Mouse (Mus musculus): ENCODE measurements around the gene Tmem114. TPM values are rescaled to one million over a fixed set of nuclear protein-coding genes. Genes with fewer than 3 reads are reported as not detected.

The Tmem114 gene
- polyA plus RNA-seq, 1 experiment: 0.09 TPM

DNA sequence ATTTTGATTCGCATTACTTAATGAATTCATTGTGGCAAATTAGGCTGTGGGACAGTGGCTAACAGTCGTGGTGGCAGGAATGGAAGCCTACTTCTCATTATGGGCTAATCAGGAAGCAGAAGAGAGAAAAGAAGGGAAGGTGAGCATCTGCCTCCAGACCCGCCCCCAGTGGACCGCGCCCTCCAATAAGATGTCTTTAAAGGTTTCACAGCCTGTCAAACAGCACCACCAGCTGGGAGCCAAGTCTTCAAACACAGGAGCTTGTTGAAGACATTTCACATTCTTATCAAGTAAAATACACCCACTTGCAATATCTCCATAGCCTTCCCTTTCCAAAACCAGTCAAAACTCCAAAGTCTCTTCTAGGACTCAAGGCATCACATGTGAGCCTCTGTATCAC is 39.3 kb downstream of the Tmem114 start:
- Histone ChIP-seq H3K27ac (ENCODE audit: control insufficient read depth, insufficient read depth, low read length) (no peak overlapping the region), H3K4me3 (ENCODE audit: control insufficient read depth, insufficient read depth, low read length) (no peak overlapping the region), H3K27me3 (ENCODE audit: control insufficient read depth, insufficient read depth, low read length) (no peaks in the 10 kb centered on the region), H3K36me3 (ENCODE audit: control insufficient read depth, insufficient read depth, low read length) (no peaks in the 10 kb centered on the region), H3K4me1 (replicated peaks; ENCODE audit: control insufficient read depth, insufficient read depth, low read length) (no peaks in the 10 kb centered on the region)
- 65% methylated on average over 5 of the region's 5 CpGs for WGBS
- TF ChIP-seq CTCF (IDR thresholded peaks at IDR 0.05; ENCODE audit: borderline replicate concordance, control insufficient read depth, extremely low read depth, insufficient read depth, low read length, poor library complexity): no peak
- TF ChIP-seq POLR2A (IDR thresholded peaks at IDR 0.05; ENCODE audit: control insufficient read depth, extremely low read depth, insufficient read depth, low read length, poor library complexity): no peak
- DNase-seq: no peak

DNA sequence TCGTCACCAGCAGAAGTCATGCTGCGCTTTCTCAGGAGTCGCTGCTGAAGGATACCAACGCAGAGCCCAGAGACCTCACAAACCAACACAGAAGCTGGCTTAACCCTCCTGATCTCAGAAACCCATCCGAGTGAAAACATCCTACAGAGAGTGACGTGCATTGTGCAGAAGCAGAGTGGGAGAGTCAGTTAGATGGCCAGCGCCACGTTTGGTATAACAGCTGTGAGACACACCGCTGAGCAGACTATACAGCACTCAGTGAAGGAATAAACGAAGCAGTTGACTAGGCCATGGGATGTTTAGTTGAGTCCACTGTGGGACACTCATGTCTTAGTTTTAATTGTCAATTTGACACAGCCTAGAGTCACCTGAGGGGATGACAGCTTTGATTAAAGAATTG is 40.2 kb downstream of the Tmem114 start:
- Histone ChIP-seq H3K36me3 (ENCODE audit: control insufficient read depth, insufficient read depth, low read length) (no peaks in the 10 kb centered on the region), H3K27ac (ENCODE audit: control insufficient read depth, insufficient read depth, low read length) (no peak overlapping the region), H3K27me3 (ENCODE audit: control insufficient read depth, insufficient read depth, low read length) (no peaks in the 10 kb centered on the region), H3K4me3 (ENCODE audit: control insufficient read depth, insufficient read depth, low read length) (no peak overlapping the region), H3K4me1 (replicated peaks; ENCODE audit: control insufficient read depth, insufficient read depth, low read length) (no peaks in the 10 kb centered on the region)
- DNase-seq: no peak
- whole genome bisulfite sequencing: 89% methylated on average over 10 of the region's 10 CpGs
- TF ChIP-seq CTCF (IDR thresholded peaks at IDR 0.05; ENCODE audit: borderline replicate concordance, control insufficient read depth, extremely low read depth, insufficient read depth, low read length, poor library complexity) (no peak), POLR2A (IDR thresholded peaks at IDR 0.05; ENCODE audit: control insufficient read depth, extremely low read depth, insufficient read depth, low read length, poor library complexity) (no peak)

DNA sequence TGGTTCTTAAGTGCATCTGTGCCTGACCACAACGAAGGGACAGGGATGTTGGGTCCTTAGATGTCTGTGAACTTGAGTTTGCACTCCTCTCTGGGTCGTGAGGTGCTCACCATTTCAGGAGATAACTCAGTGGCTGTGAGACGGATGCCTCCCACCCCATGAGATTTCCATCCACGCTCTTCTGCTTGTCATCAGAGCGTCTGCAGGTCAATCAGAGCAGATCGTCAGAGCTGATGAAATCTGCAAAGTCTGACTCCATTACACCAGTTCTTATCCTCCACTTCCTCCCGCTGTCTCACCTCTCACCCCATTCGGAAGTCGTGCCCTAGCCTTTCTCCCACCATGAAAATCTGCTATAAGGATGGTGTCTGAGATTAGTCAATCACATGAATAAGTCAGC is 41.5 kb downstream of the Tmem114 start:
- no peak for TF ChIP-seq CTCF (IDR thresholded peaks at IDR 0.05; ENCODE audit: borderline replicate concordance, control insufficient read depth, extremely low read depth, insufficient read depth, low read length, poor library complexity)
- 84% methylated on average over 9 of the region's 9 CpGs for WGBS

DNA sequence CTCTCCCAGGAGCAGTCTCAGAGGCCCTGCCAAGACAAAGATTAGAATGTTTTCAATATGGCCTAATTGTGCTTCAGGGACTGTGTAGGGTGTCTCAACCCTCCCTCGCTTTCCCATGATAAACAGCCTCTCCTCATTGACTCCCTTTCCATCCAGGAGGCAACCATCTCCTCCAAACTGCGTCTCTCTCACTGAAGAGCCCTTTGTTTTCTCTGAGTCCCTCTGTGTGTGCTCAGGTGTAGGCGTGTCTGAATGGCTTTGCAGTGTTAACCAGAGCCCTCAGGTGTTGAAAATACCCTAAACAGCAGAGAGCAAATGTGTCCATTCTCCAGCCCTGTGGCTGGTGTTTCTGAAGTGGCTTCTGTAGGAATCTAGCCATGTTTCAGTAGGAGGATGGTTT is 61.9 kb downstream of the Tmem114 start:
- DNase-seq: no peak
- Histone ChIP-seq H3K36me3 (ENCODE audit: control insufficient read depth, insufficient read depth, low read length) (no peaks in the 10 kb centered on the region), H3K27ac (ENCODE audit: control insufficient read depth, insufficient read depth, low read length) (no peak overlapping the region), H3K4me3 (ENCODE audit: control insufficient read depth, insufficient read depth, low read length) (no peak overlapping the region), H3K4me1 (replicated peaks; ENCODE audit: control insufficient read depth, insufficient read depth, low read length) (no peaks in the 10 kb centered on the region), H3K27me3 (ENCODE audit: control insufficient read depth, insufficient read depth, low read length) (no peaks in the 10 kb centered on the region)
- TF ChIP-seq CTCF (IDR thresholded peaks at IDR 0.05; ENCODE audit: borderline replicate concordance, control insufficient read depth, extremely low read depth, insufficient read depth, low read length, poor library complexity): no peak
- TF ChIP-seq POLR2A (IDR thresholded peaks at IDR 0.05; ENCODE audit: control insufficient read depth, extremely low read depth, insufficient read depth, low read length, poor library complexity): no peak
- 80% methylated on average over 3 of the region's 3 CpGs for WGBS

More for the DNA sequence above, 41.5 kb downstream of the Tmem114 start:
- Histone ChIP-seq H3K27me3 (ENCODE audit: control insufficient read depth, insufficient read depth, low read length) (no peaks in the 10 kb centered on the region), H3K27ac (ENCODE audit: control insufficient read depth, insufficient read depth, low read length) (no peak overlapping the region), H3K4me3 (ENCODE audit: control insufficient read depth, insufficient read depth, low read length) (no peak overlapping the region), H3K4me1 (replicated peaks; ENCODE audit: control insufficient read depth, insufficient read depth, low read length) (no peaks in the 10 kb centered on the region), H3K36me3 (ENCODE audit: control insufficient read depth, insufficient read depth, low read length) (no peaks in the 10 kb centered on the region)
- no peak for DNase-seq

Other genes starting within 250 kb of the Tmem114 start
- 27.9 and 28.3 TPM in 2 replicates for gene Mettl22, start 45.7 kb upstream of the Tmem114 start, polyA plus RNA-seq (2012; rRNA removed)
- 7.3 and 9.5 TPM in 2 replicates for gene Abat, start 88.3 kb upstream of the Tmem114 start, polyA plus RNA-seq (2012; rRNA removed)
- gene Pmm2, start 212.5 kb upstream of the Tmem114 start, polyA plus RNA-seq (2012; rRNA removed): 110 and 116 TPM in 2 replicates
- gene Tmem186, start 212.6 kb upstream of the Tmem114 start, polyA plus RNA-seq (2012; rRNA removed): 18.5 and 20.8 TPM in 2 replicates
- gene Carhsp1, start 247.0 kb upstream of the Tmem114 start, polyA plus RNA-seq (2012; rRNA removed): 42.0 and 47.4 TPM in 2 replicates

Data from thymus, adult 2 months (tissue).